Comparison of ENCODE assay signal across 14 mouse cellular contexts in genomic region chr7:142476271-142476670, GRCm38 (mm10). TPM values are rescaled to one million over a fixed set of nuclear protein-coding genes. Genes with fewer than 3 reads are reported as not detected.
DNase-seq lines count a peak whose midpoint lies in the region; ATAC-seq and TF ChIP-seq lines count a peak whose summit lies in the region.
"Had no signal": no experiment of that assay in that cellular context is flagged by ENCODE, and none has a peak within 500 bp of the region (broad histone marks: within the 10 kb centered on the region; RNA-seq: fewer than 3 reads in every experiment).

No protein-coding gene starts in this region.

- intact Hi-C loops in gastrocnemius, adult 2 months (cut with DNase I), result no loop called here

- H3K9ac ChIP-seq in kidney, embryonic 15.5 days, result peak overlapping the region; percentile 39
- H3K9ac ChIP-seq in limb, embryonic 14.5 days (ENCODE audit: low read depth, low read length, severe bottlenecking), result no peak overlapping the region
- no peak overlapping the region for H3K9ac ChIP-seq in forebrain, embryonic 11.5 days (ENCODE audit: low read length)
- H3K9ac ChIP-seq: hindbrain, embryonic 14.5 days had no signal

- peak overlapping the region; percentile 73 for H3K4me3 ChIP-seq in gastrocnemius, adult 2 months
- peak overlapping the region; percentile 41 for H3K4me3 ChIP-seq in kidney, embryonic 15.5 days (replicated peaks)
- no peak overlapping the region for H3K4me3 ChIP-seq in kidney, adult 2 months (ENCODE audit: insufficient read depth, low read depth, low read length)
- no peak overlapping the region for H3K4me3 ChIP-seq in embryonic facial prominence, embryonic 10.5 days
- H3K4me3 ChIP-seq in limb, embryonic 14.5 days (replicated peaks; ENCODE audit: low read length), result no peak overlapping the region
- H3K4me3 ChIP-seq in forebrain, embryonic 11.5 days (ENCODE audit: low read depth, low read length), result no peak overlapping the region

- no peak for TF ChIP-seq CTCF in gastrocnemius, adult 2 months (IDR thresholded peaks at IDR 0.05)
- no peak for TF ChIP-seq CTCF in kidney, adult 2 months (conservative IDR thresholded peaks at IDR 0.05; ENCODE audit: insufficient read depth, insufficient read length, low read depth, low read length)

- WGBS in kidney, embryonic 15.5 days, result 83% methylated on average over 5 of the region's 5 CpGs
- 76% methylated on average over 5 of the region's 5 CpGs for WGBS in kidney, adult 2 months
- 82% methylated on average over 5 of the region's 5 CpGs for WGBS in embryonic facial prominence, embryonic 10.5 days
- WGBS in limb, embryonic 14.5 days, result 79% methylated on average over 5 of the region's 5 CpGs
- WGBS in forebrain, embryonic 11.5 days, result 83% methylated on average over 5 of the region's 5 CpGs

- TF ChIP-seq POLR2A in kidney, adult 2 months (IDR thresholded peaks at IDR 0.05; ENCODE audit: low read depth, low read length), result no peak
- no peak for TF ChIP-seq POLR2A in limb, embryonic 14.5 days (IDR thresholded peaks at IDR 0.05; ENCODE audit: borderline replicate concordance, extremely low read depth, insufficient read depth, insufficient read length)

- H3K9me3 ChIP-seq in kidney, embryonic 15.5 days (replicated peaks), result no peaks in the 10 kb centered on the region
- H3K9me3 ChIP-seq in embryonic facial prominence, embryonic 10.5 days, result no peaks in the 10 kb centered on the region
- no peaks in the 10 kb centered on the region for H3K9me3 ChIP-seq in limb, embryonic 14.5 days (ENCODE audit: control insufficient read depth, low read length)
- H3K9me3 ChIP-seq in forebrain, embryonic 11.5 days (ENCODE audit: control insufficient read depth, low read length), result no peaks in the 10 kb centered on the region

- H3K4me2 ChIP-seq in kidney, embryonic 15.5 days, result peak overlapping the region; percentile 63
- H3K4me2 ChIP-seq in limb, embryonic 14.5 days (replicated peaks; ENCODE audit: low read depth, low read length, severe bottlenecking), result no peak overlapping the region
- H3K4me2 ChIP-seq in forebrain, embryonic 11.5 days (ENCODE audit: low read depth, low read length, severe bottlenecking), result no peak overlapping the region
- H3K4me2 ChIP-seq: hindbrain, embryonic 14.5 days had no signal

- H3K27me3 ChIP-seq in kidney, embryonic 15.5 days, result no peaks in the 10 kb centered on the region
- no peaks in the 10 kb centered on the region for H3K27me3 ChIP-seq in kidney, adult 2 months (replicated peaks; ENCODE audit: control insufficient read depth, insufficient read depth, low read length)
- no peaks in the 10 kb centered on the region for H3K27me3 ChIP-seq in embryonic facial prominence, embryonic 10.5 days (replicated peaks; ENCODE audit: low read depth, poor library complexity, severe bottlenecking)
- no peaks in the 10 kb centered on the region for H3K27me3 ChIP-seq in limb, embryonic 14.5 days (ENCODE audit: control insufficient read depth, insufficient read depth, low read length)
- H3K27me3 ChIP-seq in forebrain, embryonic 11.5 days (ENCODE audit: control insufficient read depth, insufficient read depth, low read length), result no peaks in the 10 kb centered on the region

- peaks cover 97% of the 10 kb centered on the region for H3K4me1 ChIP-seq in kidney, embryonic 15.5 days
- H3K4me1 ChIP-seq in kidney, adult 2 months (ENCODE audit: control insufficient read depth, insufficient read depth, low read length), result no peaks in the 10 kb centered on the region
- H3K4me1 ChIP-seq in embryonic facial prominence, embryonic 10.5 days, result peaks cover 69% of the 10 kb centered on the region
- peaks cover 41% of the 10 kb centered on the region for H3K4me1 ChIP-seq in limb, embryonic 14.5 days (ENCODE audit: control insufficient read depth, insufficient read depth, low read length)
- peaks cover 8% of the 10 kb centered on the region; the same call in 1 of the 2 replicates for H3K4me1 ChIP-seq in forebrain, embryonic 11.5 days (replicated peaks; ENCODE audit: control insufficient read depth, insufficient read depth, low read length)

- H3K36me3 ChIP-seq in kidney, embryonic 15.5 days, result peaks cover 5% of the 10 kb centered on the region; the same call in 1 of the 2 replicates
- H3K36me3 ChIP-seq in kidney, adult 2 months (ENCODE audit: control insufficient read depth, insufficient read depth, low read length), result no peaks in the 10 kb centered on the region
- no peaks in the 10 kb centered on the region for H3K36me3 ChIP-seq in embryonic facial prominence, embryonic 10.5 days (replicated peaks)
- no peaks in the 10 kb centered on the region for H3K36me3 ChIP-seq in limb, embryonic 14.5 days (ENCODE audit: control insufficient read depth, insufficient read depth, low read length)
- no peaks in the 10 kb centered on the region for H3K36me3 ChIP-seq in forebrain, embryonic 11.5 days (ENCODE audit: control insufficient read depth, insufficient read depth, low read length)

- DNase-seq in gastrocnemius, adult 2 months, result peak; percentile 16
- no peak for DNase-seq in gastrocnemius, postnatal 25 days
- no peak for DNase-seq in kidney, adult 2 months
- no peak for DNase-seq in embryonic facial prominence, embryonic 10.5 days (ENCODE audit: low spot score)
- no peak for DNase-seq in limb, embryonic 14.5 days (ENCODE audit: low spot score)
- no peak for DNase-seq in forebrain, embryonic 11.5 days (ENCODE audit: low spot score)
- DNase-seq: adrenal gland, postnatal 25 days; kidney, postnatal 4 days; thymus, postnatal 4 days had no signal

- no peak for ATAC-seq in kidney, embryonic 15.5 days (replicated peaks; ENCODE audit: low FRiP score)
- ATAC-seq in limb, embryonic 14.5 days (ENCODE audit: low FRiP score, low read depth), result no peak
- ATAC-seq in forebrain, embryonic 11.5 days (replicated peaks; ENCODE audit: low FRiP score), result no peak
- no peak for ATAC-seq in megakaryocyte progenitor cell, adult 5-6 weeks (replicated peaks; ENCODE audit: poor library complexity)

- H3K27ac ChIP-seq in gastrocnemius, adult 2 months, result peak overlapping the region; percentile 89
- peak overlapping the region; percentile 96 for H3K27ac ChIP-seq in kidney, embryonic 15.5 days
- no peak overlapping the region for H3K27ac ChIP-seq in kidney, adult 2 months (ENCODE audit: insufficient read depth, low read depth, low read length)
- H3K27ac ChIP-seq in embryonic facial prominence, embryonic 10.5 days (replicated peaks), result peak overlapping the region; percentile 98
- H3K27ac ChIP-seq in limb, embryonic 14.5 days (replicated peaks; ENCODE audit: low read depth, low read length), result 0 out of 2 replicates have a peak overlapping the region, but pooled peaks have one; percentile 14
- no peak overlapping the region for H3K27ac ChIP-seq in forebrain, embryonic 11.5 days (ENCODE audit: low read depth, low read length)
- H3K27ac ChIP-seq: hindbrain, embryonic 14.5 days had no signal

RNA-seq across cellular contexts. Expression of gene Lsp1, which starts 15.7 kb away (rescaled TPM):
- total RNA-seq in gastrocnemius, adult 2 months (2021), result 10 to 100 TPM; 25.8 to 47.3 TPM
- total RNA-seq in gastrocnemius, postnatal 25 days (2021), result 10 to 100 TPM; 43.2 to 60.3 TPM
- 115 and 139 TPM in 2 replicates for polyA plus RNA-seq in kidney, embryonic 15.5 days (2015; fragmentation: Nextera tagmentation; extraction: Ambion mirVana)
- polyA plus RNA-seq in kidney, adult 2 months (2012; rRNA removed), result 22.2 and 39.8 TPM in 2 replicates
- polyA plus RNA-seq in embryonic facial prominence, embryonic 10.5 days (2016; fragmentation: Nextera tagmentation; extraction: Ambion mirVana), result 20.9 and 21.4 TPM in 2 replicates
- 102 TPM in 2 replicates for polyA plus RNA-seq in limb, embryonic 14.5 days (2012; rRNA removed)
- 45.8 and 48.0 TPM in 2 replicates for polyA plus RNA-seq in limb, embryonic 14.5 days (2014; fragmentation: Nextera tagmentation; extraction: Ambion mirVana)
- 8.7 and 9.8 TPM in 2 replicates for polyA plus RNA-seq in forebrain, embryonic 11.5 days (2014; fragmentation: Nextera tagmentation; extraction: Ambion mirVana)
- 45.9 and 75.5 TPM in 2 replicates for total RNA-seq in megakaryocyte progenitor cell, adult 5-6 weeks (2015)
- total RNA-seq in megakaryocyte progenitor cell, adult 5-6 weeks (2017), result 65.5 and 67.5 TPM in 2 replicates

RNA-seq across cellular contexts. Expression of gene Tnnt3, which starts 22.4 kb away (rescaled TPM):
- over 10,000 TPM; 28,899 to 38,022 TPM for total RNA-seq in gastrocnemius, adult 2 months (2021)
- over 10,000 TPM; 28,170 to 31,317 TPM for total RNA-seq in gastrocnemius, postnatal 25 days (2021)
- polyA plus RNA-seq in kidney, embryonic 15.5 days (2015; fragmentation: Nextera tagmentation; extraction: Ambion mirVana), result 23.5 and 46.2 TPM in 2 replicates
- 48.3 TPM in 1 of 2 replicates, not detected in the other for polyA plus RNA-seq in kidney, adult 2 months (2012; rRNA removed)
- 1.4 and 1.6 TPM in 2 replicates for polyA plus RNA-seq in embryonic facial prominence, embryonic 10.5 days (2016; fragmentation: Nextera tagmentation; extraction: Ambion mirVana)
- 42.5 and 114 TPM in 2 replicates for polyA plus RNA-seq in limb, embryonic 14.5 days (2012; rRNA removed)
- polyA plus RNA-seq in limb, embryonic 14.5 days (2014; fragmentation: Nextera tagmentation; extraction: Ambion mirVana), result 101 and 183 TPM in 2 replicates
- 1.00 and 1.0 TPM in 2 replicates for polyA plus RNA-seq in forebrain, embryonic 11.5 days (2014; fragmentation: Nextera tagmentation; extraction: Ambion mirVana)
- 0.20 TPM in 1 of 2 replicates, not detected in the other for total RNA-seq in megakaryocyte progenitor cell, adult 5-6 weeks (2015)
- total RNA-seq in megakaryocyte progenitor cell, adult 5-6 weeks (2017), result not detected in 2 replicates
- total RNA-seq: adrenal gland, postnatal 25 days; common myeloid progenitor, adult 5-6 weeks had no signal

RNA-seq across cellular contexts. Expression of gene Tnni2, which starts 34.7 kb away (rescaled TPM):
- total RNA-seq in gastrocnemius, adult 2 months (2021), result over 10,000 TPM; 15,929 to 19,962 TPM
- total RNA-seq in gastrocnemius, postnatal 25 days (2021), result over 10,000 TPM; 16,193 to 17,938 TPM
- polyA plus RNA-seq in kidney, embryonic 15.5 days (2015; fragmentation: Nextera tagmentation; extraction: Ambion mirVana), result 19.0 and 45.8 TPM in 2 replicates
- polyA plus RNA-seq in kidney, adult 2 months (2012; rRNA removed), result 0.54 and 103 TPM in 2 replicates
- 1.7 and 2.5 TPM in 2 replicates for polyA plus RNA-seq in embryonic facial prominence, embryonic 10.5 days (2016; fragmentation: Nextera tagmentation; extraction: Ambion mirVana)
- 60.8 and 156 TPM in 2 replicates for polyA plus RNA-seq in limb, embryonic 14.5 days (2012; rRNA removed)
- polyA plus RNA-seq in limb, embryonic 14.5 days (2014; fragmentation: Nextera tagmentation; extraction: Ambion mirVana), result 76.8 and 134 TPM in 2 replicates
- 1.3 TPM in 1 of 2 replicates, not detected in the other for polyA plus RNA-seq in forebrain, embryonic 11.5 days (2014; fragmentation: Nextera tagmentation; extraction: Ambion mirVana)
- total RNA-seq in megakaryocyte progenitor cell, adult 5-6 weeks (2015), result 6.0 and 8.0 TPM in 2 replicates
- 2.4 and 7.7 TPM in 2 replicates for total RNA-seq in megakaryocyte progenitor cell, adult 5-6 weeks (2017)
- total RNA-seq: adrenal gland, postnatal 25 days; midbrain, postnatal 0 days had no signal

RNA-seq across cellular contexts. Expression of gene Syt8, which starts 41.6 kb away (rescaled TPM):
- not detected for total RNA-seq in gastrocnemius, adult 2 months (2021)
- not detected for total RNA-seq in gastrocnemius, postnatal 25 days (2021)
- 0.62 and 1.3 TPM in 2 replicates for polyA plus RNA-seq in kidney, embryonic 15.5 days (2015; fragmentation: Nextera tagmentation; extraction: Ambion mirVana)
- polyA plus RNA-seq in kidney, adult 2 months (2012; rRNA removed), result 1.8 and 3.3 TPM in 2 replicates
- polyA plus RNA-seq in embryonic facial prominence, embryonic 10.5 days (2016; fragmentation: Nextera tagmentation; extraction: Ambion mirVana), result not detected in 2 replicates
- 4.9 and 7.3 TPM in 2 replicates for polyA plus RNA-seq in limb, embryonic 14.5 days (2012; rRNA removed)
- 1.5 and 2.0 TPM in 2 replicates for polyA plus RNA-seq in limb, embryonic 14.5 days (2014; fragmentation: Nextera tagmentation; extraction: Ambion mirVana)
- polyA plus RNA-seq in forebrain, embryonic 11.5 days (2014; fragmentation: Nextera tagmentation; extraction: Ambion mirVana), result not detected in 2 replicates
- total RNA-seq in megakaryocyte progenitor cell, adult 5-6 weeks (2015), result not detected in 2 replicates
- total RNA-seq in megakaryocyte progenitor cell, adult 5-6 weeks (2017), result not detected in 2 replicates
- total RNA-seq: adrenal gland, postnatal 25 days; common myeloid progenitor, adult 5-6 weeks; midbrain, postnatal 0 days had no signal
- polyA plus RNA-seq: hindbrain, embryonic 14.5 days; midbrain, postnatal 0 days had no signal

RNA-seq across cellular contexts. Expression of gene Mrpl23, which starts 56.2 kb away (rescaled TPM):
- 1 to 10 TPM in 1 of 2 experiments, under 1 TPM in 1; 0.89 to 1.4 TPM for total RNA-seq in gastrocnemius, adult 2 months (2021)
- total RNA-seq in gastrocnemius, postnatal 25 days (2021), result 10 to 100 TPM in 1 of 2 experiments, 1 to 10 TPM in 1; 8.6 to 18.3 TPM
- 25.8 and 26.8 TPM in 2 replicates for polyA plus RNA-seq in kidney, embryonic 15.5 days (2015; fragmentation: Nextera tagmentation; extraction: Ambion mirVana)
- polyA plus RNA-seq in kidney, adult 2 months (2012; rRNA removed), result 10.3 and 11.0 TPM in 2 replicates
- 18.1 and 22.4 TPM in 2 replicates for polyA plus RNA-seq in embryonic facial prominence, embryonic 10.5 days (2016; fragmentation: Nextera tagmentation; extraction: Ambion mirVana)
- polyA plus RNA-seq in limb, embryonic 14.5 days (2012; rRNA removed), result 94.6 and 97.2 TPM in 2 replicates
- polyA plus RNA-seq in limb, embryonic 14.5 days (2014; fragmentation: Nextera tagmentation; extraction: Ambion mirVana), result 30.0 and 40.8 TPM in 2 replicates
- polyA plus RNA-seq in forebrain, embryonic 11.5 days (2014; fragmentation: Nextera tagmentation; extraction: Ambion mirVana), result 18.3 and 18.7 TPM in 2 replicates
- total RNA-seq in megakaryocyte progenitor cell, adult 5-6 weeks (2015), result 10.4 and 11.8 TPM in 2 replicates
- total RNA-seq in megakaryocyte progenitor cell, adult 5-6 weeks (2017), result 45.9 and 63.4 TPM in 2 replicates

Comparison
In these comparisons a context has a peak if more than half of its experiments do, and no peak if none do; other contexts are left out.
1. H3K27ac ChIP-seq: peak in gastrocnemius, adult 2 months (single experiment), kidney, embryonic 15.5 days (single experiment), embryonic facial prominence, embryonic 10.5 days (single experiment) and limb, embryonic 14.5 days (single experiment); none in kidney, adult 2 months (single experiment) and forebrain, embryonic 11.5 days (single experiment).
2. H3K4me3 ChIP-seq: peak in gastrocnemius, adult 2 months (single experiment) and kidney, embryonic 15.5 days (single experiment); none in kidney, adult 2 months (single experiment), embryonic facial prominence, embryonic 10.5 days (single experiment), limb, embryonic 14.5 days (single experiment) and forebrain, embryonic 11.5 days (single experiment).